Mouse (Mus musculus): ENCODE data around the gene Stox2. TPM values are rescaled to one million over a fixed set of nuclear protein-coding genes. Genes with fewer than 3 reads are reported as not detected.
A peak's percentile ranks its signal among the peaks of the same experiment; 100 is the strongest.

The Stox2 gene
- polyA plus RNA-seq, 1 experiment from 2014 or later = 43.5 TPM

- Histone ChIP-seq H3K4me2 (no peak overlapping the region), H3K9me3 (no peaks in the 10 kb centered on the region), H3K4me3 (no peak overlapping the region), H3K27me3 (no peaks in the 10 kb centered on the region), H3K9ac (no peak overlapping the region), H3K4me1 (replicated peaks) (peaks cover 6% of the 10 kb centered on the region; the same call in 1 of the 2 replicates), H3K36me3 (no peaks in the 10 kb centered on the region), H3K27ac (replicated peaks) (no peak overlapping the region)
- ATAC-seq (ENCODE audit: low FRiP score, low read depth) = no peak
- WGBS = 43% methylated on average over 3 of the region's 3 CpGs
Observed at GRCm38 (mm10) chr8:47371081-47371480, 75.1 kb downstream of the Stox2 start.

GRCm38 (mm10) chr8:47370421-47371080 is 75.6 kb downstream of the Stox2 start:
- Histone ChIP-seq H3K4me2 (no peak overlapping the region), H3K27me3 (no peaks in the 10 kb centered on the region), H3K9ac (no peak overlapping the region), H3K9me3 (no peaks in the 10 kb centered on the region), H3K4me3 (no peak overlapping the region), H3K4me1 (replicated peaks) (peaks cover 6% of the 10 kb centered on the region; the same call in 1 of the 2 replicates), H3K36me3 (no peaks in the 10 kb centered on the region), H3K27ac (replicated peaks) (no peak overlapping the region)
- peak; percentile 80 for ATAC-seq (ENCODE audit: low FRiP score, low read depth)
- WGBS = 29% methylated on average over 15 of the region's 15 CpGs

- Histone ChIP-seq H3K4me1 (replicated peaks) (peaks cover 6% of the 10 kb centered on the region; the same call in 1 of the 2 replicates), H3K27ac (replicated peaks) (no peak overlapping the region), H3K27me3 (no peaks in the 10 kb centered on the region), H3K4me3 (no peak overlapping the region), H3K36me3 (no peaks in the 10 kb centered on the region), H3K9ac (no peak overlapping the region), H3K9me3 (no peaks in the 10 kb centered on the region), H3K4me2 (no peak overlapping the region)
- no peak for ATAC-seq (ENCODE audit: low FRiP score, low read depth)
- 93% methylated on average over 15 of the region's 15 CpGs for WGBS
Observed at GRCm38 (mm10) chr8:47369949-47370348, 76.2 kb downstream of the Stox2 start.

- no peak overlapping the region for H3K9ac ChIP-seq
- no peak overlapping the region for H3K4me3 ChIP-seq
- no peaks in the 10 kb centered on the region for H3K36me3 ChIP-seq
- no peak overlapping the region for H3K4me2 ChIP-seq
- 85% methylated on average over 16 of the region's 16 CpGs for WGBS
- no peak for ATAC-seq (ENCODE audit: low FRiP score, low read depth)
- no peaks in the 10 kb centered on the region for H3K9me3 ChIP-seq
- H3K4me1 ChIP-seq (replicated peaks) = peaks cover 6% of the 10 kb centered on the region; the same call in 1 of the 2 replicates
- no peak overlapping the region for H3K27ac ChIP-seq (replicated peaks)
- H3K27me3 ChIP-seq = no peaks in the 10 kb centered on the region
Observed at GRCm38 (mm10) chr8:47369044-47369769, 77.0 kb downstream of the Stox2 start.

- 84% methylated on average over 6 of the region's 6 CpGs for WGBS
- Histone ChIP-seq H3K4me1 (replicated peaks) (peaks cover 6% of the 10 kb centered on the region; the same call in 1 of the 2 replicates), H3K9me3 (no peaks in the 10 kb centered on the region), H3K27me3 (no peaks in the 10 kb centered on the region), H3K4me2 (no peak overlapping the region), H3K36me3 (no peaks in the 10 kb centered on the region), H3K27ac (replicated peaks) (no peak overlapping the region), H3K9ac (no peak overlapping the region), H3K4me3 (no peak overlapping the region)
- no peak for ATAC-seq (ENCODE audit: low FRiP score, low read depth)
Observed at GRCm38 (mm10) chr8:47367029-47367428, 79.1 kb downstream of the Stox2 start.

- Histone ChIP-seq H3K27ac (replicated peaks) (no peak overlapping the region), H3K36me3 (no peaks in the 10 kb centered on the region), H3K4me2 (no peak overlapping the region), H3K9me3 (no peaks in the 10 kb centered on the region), H3K4me1 (replicated peaks) (no peaks in the 10 kb centered on the region), H3K4me3 (no peak overlapping the region), H3K9ac (no peak overlapping the region), H3K27me3 (no peaks in the 10 kb centered on the region)
- ATAC-seq (ENCODE audit: low FRiP score, low read depth) = no peak
- WGBS = 42% methylated on average over 8 of the region's 8 CpGs
Observed at GRCm38 (mm10) chr8:47363271-47363670, 82.9 kb downstream of the Stox2 start.

GRCm38 (mm10) chr8:47355340-47355906 is 90.7 kb downstream of the Stox2 start:
- Histone ChIP-seq H3K4me2 (no peak overlapping the region), H3K27me3 (no peaks in the 10 kb centered on the region), H3K4me1 (replicated peaks) (0 out of 2 replicates have a peak, but pooled peaks cover 3% of the 10 kb centered on the region), H3K9ac (no peak overlapping the region), H3K9me3 (no peaks in the 10 kb centered on the region), H3K27ac (replicated peaks) (no peak overlapping the region), H3K4me3 (no peak overlapping the region), H3K36me3 (no peaks in the 10 kb centered on the region)
- 53% methylated on average over 8 of the region's 8 CpGs for WGBS
- no peak for ATAC-seq (ENCODE audit: low FRiP score, low read depth)

GRCm38 (mm10) chr8:47354523-47355168 is 91.5 kb downstream of the Stox2 start:
- no peaks in the 10 kb centered on the region for H3K36me3 ChIP-seq
- no peak for ATAC-seq (ENCODE audit: low FRiP score, low read depth)
- H3K9me3 ChIP-seq = no peaks in the 10 kb centered on the region
- H3K27me3 ChIP-seq = no peaks in the 10 kb centered on the region
- no peak overlapping the region for H3K4me2 ChIP-seq
- no peak overlapping the region for H3K4me3 ChIP-seq
- H3K4me1 ChIP-seq (replicated peaks) = 0 out of 2 replicates have a peak, but pooled peaks cover 3% of the 10 kb centered on the region
- WGBS = 74% methylated on average over 12 of the region's 12 CpGs
- no peak overlapping the region for H3K9ac ChIP-seq
- no peak overlapping the region for H3K27ac ChIP-seq (replicated peaks)

- Histone ChIP-seq H3K4me2 (no peak overlapping the region), H3K9me3 (no peaks in the 10 kb centered on the region), H3K9ac (no peak overlapping the region), H3K4me1 (replicated peaks) (0 out of 2 replicates have a peak, but pooled peaks cover 3% of the 10 kb centered on the region), H3K27ac (replicated peaks) (no peak overlapping the region), H3K4me3 (no peak overlapping the region), H3K27me3 (no peaks in the 10 kb centered on the region), H3K36me3 (no peaks in the 10 kb centered on the region)
- WGBS = 69% methylated on average over 21 of the region's 21 CpGs
- no peak for ATAC-seq (ENCODE audit: low FRiP score, low read depth)
Observed at GRCm38 (mm10) chr8:47351914-47352701, 94.1 kb downstream of the Stox2 start.

- Histone ChIP-seq H3K4me2 (no peak overlapping the region), H3K27me3 (no peaks in the 10 kb centered on the region), H3K9ac (no peak overlapping the region), H3K4me1 (replicated peaks) (peaks cover 16% of the 10 kb centered on the region), H3K27ac (replicated peaks) (no peak overlapping the region), H3K9me3 (no peaks in the 10 kb centered on the region), H3K4me3 (no peak overlapping the region), H3K36me3 (no peaks in the 10 kb centered on the region)
- WGBS = 59% methylated on average over 8 of the region's 8 CpGs
- no peak for ATAC-seq (ENCODE audit: low FRiP score, low read depth)
Observed at GRCm38 (mm10) chr8:47349082-47349481, 97.1 kb downstream of the Stox2 start.

GRCm38 (mm10) chr8:47347809-47348208 is 98.4 kb downstream of the Stox2 start:
- 33% methylated on average over 6 of the region's 6 CpGs for WGBS
- ATAC-seq (ENCODE audit: low FRiP score, low read depth) = no peak
- Histone ChIP-seq H3K36me3 (no peaks in the 10 kb centered on the region), H3K4me3 (no peak overlapping the region), H3K27ac (replicated peaks) (no peak overlapping the region), H3K27me3 (no peaks in the 10 kb centered on the region), H3K9ac (no peak overlapping the region), H3K4me1 (replicated peaks) (peaks cover 17% of the 10 kb centered on the region), H3K4me2 (no peak overlapping the region), H3K9me3 (no peaks in the 10 kb centered on the region)
